Mouse (Mus musculus) spleen, postnatal 14 days (tissue): ENCODE measurements at regions not wholly inside any gene's neighbourhood (a gene's known extent, or its start where the extent isn't known, plus 50 kb on each side); places are given as distances from the start of the nearest gene placed in this dataset.
A peak's percentile ranks its signal among the peaks of the same experiment; 100 is the strongest.

ENCODE experiments used
- DNase-seq, 2 experiments: peaks; one replicate each; pipeline ENCODE4 v3.0.0; 2021 to 2022; ENCODE audit warnings: low spot score in 2 of 2

GRCm38 (mm10) chr2:61527127-61527526, 51.3 kb upstream of the Tank start:
- no peak for DNase-seq

- DNase-seq: no peak
Measured at GRCm38 (mm10) chr2:61524060-61524734, 54.2 kb upstream of the Tank start.

- DNase-seq: no peak
Measured at GRCm38 (mm10) chr2:61514445-61515123, 63.8 kb upstream of the Tank start.

- peak in 1 of 2 experiments; percentile 17 for DNase-seq
Measured at GRCm38 (mm10) chr2:61513787-61514444, 64.5 kb upstream of the Tank start.

- no peak for DNase-seq
Measured at GRCm38 (mm10) chr2:61503594-61503993, 74.8 kb upstream of the Tank start.

- no peak for DNase-seq
Measured at GRCm38 (mm10) chr2:61501922-61502321, 76.5 kb upstream of the Tank start.

- DNase-seq: no peak
Measured at GRCm38 (mm10) chr2:61499266-61499665, 79.1 kb upstream of the Tank start.

- DNase-seq: no peak
Measured at GRCm38 (mm10) chr2:61497930-61498329, 80.5 kb upstream of the Tank start.

GRCm38 (mm10) chr2:61496968-61497367, 81.4 kb upstream of the Tank start:
- no peak for DNase-seq

GRCm38 (mm10) chr2:61493918-61494712, 84.3 kb upstream of the Tank start:
- DNase-seq: peak; percentile 40 to 54

- peak; percentile 40 to 43 for DNase-seq
Measured at GRCm38 (mm10) chr2:61492043-61492743, 86.2 kb upstream of the Tank start.

GRCm38 (mm10) chr2:61490436-61491109, 87.8 kb upstream of the Tank start:
- no peak for DNase-seq

GRCm38 (mm10) chr2:61489762-61490161, 88.6 kb upstream of the Tank start:
- DNase-seq: no peak

- DNase-seq: no peak
Measured at GRCm38 (mm10) chr2:61483820-61484219, 94.6 kb upstream of the Tank start.

GRCm38 (mm10) chr2:61476648-61477047, 101.7 kb upstream of the Tank start:
- no peak for DNase-seq

- DNase-seq: no peak
Measured at GRCm38 (mm10) chr2:61474626-61475025, 103.8 kb upstream of the Tank start.

GRCm38 (mm10) chr2:61470521-61470920, 107.9 kb upstream of the Tank start:
- no peak for DNase-seq

- no peak for DNase-seq
Measured at GRCm38 (mm10) chr2:61470064-61470463, 108.3 kb upstream of the Tank start.

- DNase-seq: peak in 1 of 2 experiments; percentile 17
Measured at GRCm38 (mm10) chr2:61455902-61456301, 122.5 kb upstream of the Tank start.

GRCm38 (mm10) chr2:61454729-61455128, 123.7 kb upstream of the Tank start:
- DNase-seq: no peak

GRCm38 (mm10) chr2:61454311-61454728, 124.1 kb upstream of the Tank start:
- DNase-seq: peak; percentile 31 to 60
